In genomic region chr5:111007136-111007500, GRCm38 (mm10) we compare ENCODE assay signal across 13 mouse cellular contexts.
A peak's percentile ranks its signal among the peaks of the same experiment; 100 is the strongest.
DNase-seq lines count a peak whose midpoint lies in the region; ATAC-seq and TF ChIP-seq lines count a peak whose summit lies in the region.
"Had no signal": no experiment of that assay in that cellular context is flagged by ENCODE, and none has a peak within 500 bp of the region (broad histone marks: within the 10 kb centered on the region; RNA-seq: fewer than 3 reads in every experiment).

No protein-coding gene starts in this region.

- peak overlapping the region; percentile 17 for H3K27ac ChIP-seq in heart, embryonic 15.5 days
- H3K27ac ChIP-seq in CH12.LX (ENCODE audit: insufficient read depth, low read depth): no peak overlapping the region
- H3K27ac ChIP-seq in forebrain, postnatal 0 days (ENCODE audit: low read depth, low read length): peak overlapping the region; percentile 31
- no peak overlapping the region for H3K27ac ChIP-seq in thymus, adult 2 months (ENCODE audit: control insufficient read depth, insufficient read depth, low read length)
- H3K27ac ChIP-seq: liver, embryonic 13.5 days had no signal

- no peak for TF ChIP-seq POLR2A in CH12.LX (IDR thresholded peaks at IDR 0.05; ENCODE audit: low read depth, low read length)
- TF ChIP-seq POLR2A in thymus, adult 2 months (IDR thresholded peaks at IDR 0.05; ENCODE audit: control insufficient read depth, extremely low read depth, insufficient read depth, low read length, poor library complexity): no peak

- no peaks in the 10 kb centered on the region for H3K79me2 ChIP-seq in CH12.LX (replicated peaks; ENCODE audit: control insufficient read depth, extremely low read depth, insufficient read depth, poor library complexity, severe bottlenecking)

- H3K36me3 ChIP-seq in heart, embryonic 15.5 days: no peaks in the 10 kb centered on the region
- no peaks in the 10 kb centered on the region for H3K36me3 ChIP-seq in CH12.LX (replicated peaks in 1 of 2; ENCODE audit: control insufficient read depth in 1 of 2, insufficient read depth in 1 of 2, low read length in 1 of 2)
- no peaks in the 10 kb centered on the region for H3K36me3 ChIP-seq in forebrain, postnatal 0 days (ENCODE audit: insufficient read depth)
- no peaks in the 10 kb centered on the region for H3K36me3 ChIP-seq in thymus, adult 2 months (ENCODE audit: control insufficient read depth, insufficient read depth, low read length)
- H3K36me3 ChIP-seq: liver, embryonic 13.5 days had no signal

- 51% methylated on average over 7 of the region's 7 CpGs for WGBS in heart, embryonic 15.5 days
- WGBS in forebrain, postnatal 0 days: 54% methylated on average over 7 of the region's 7 CpGs
- 96% methylated on average over 7 of the region's 7 CpGs for WGBS in thymus, adult 2 months

- H3K4me3 ChIP-seq in heart, embryonic 15.5 days: no peak overlapping the region
- no peak overlapping the region for H3K4me3 ChIP-seq in CH12.LX (replicated peaks in 1 of 3; ENCODE audit: low read depth in 2 of 3, low read length in 2 of 3, poor library complexity in 1 of 3)
- no peak overlapping the region for H3K4me3 ChIP-seq in forebrain, postnatal 0 days (ENCODE audit: low read depth, low read length)
- H3K4me3 ChIP-seq in thymus, adult 2 months (ENCODE audit: control insufficient read depth, insufficient read depth, low read length): no peak overlapping the region
- H3K4me3 ChIP-seq: erythroblast, embryonic 14.5 days; liver, embryonic 13.5 days had no signal

- no peaks in the 10 kb centered on the region for H3K27me3 ChIP-seq in heart, embryonic 15.5 days
- no peaks in the 10 kb centered on the region for H3K27me3 ChIP-seq in CH12.LX (replicated peaks)
- H3K27me3 ChIP-seq in forebrain, postnatal 0 days (ENCODE audit: insufficient read depth, low read length): no peaks in the 10 kb centered on the region
- no peaks in the 10 kb centered on the region for H3K27me3 ChIP-seq in thymus, adult 2 months (ENCODE audit: control insufficient read depth, insufficient read depth, low read length)
- H3K27me3 ChIP-seq: liver, embryonic 13.5 days had no signal

- no peak for TF ChIP-seq RAD21 in CH12.LX (IDR thresholded peaks at IDR 0.05; ENCODE audit: low read depth, low read length)

- no peaks in the 10 kb centered on the region for H3K9me3 ChIP-seq in heart, embryonic 15.5 days (replicated peaks)
- peaks cover 4% of the 10 kb centered on the region for H3K9me3 ChIP-seq in CH12.LX (replicated peaks; ENCODE audit: low read length)
- no peaks in the 10 kb centered on the region for H3K9me3 ChIP-seq in forebrain, postnatal 0 days (ENCODE audit: low read length)
- H3K9me3 ChIP-seq: liver, embryonic 13.5 days had no signal

- in situ Hi-C loops in CH12.LX (cut with MboI; ENCODE audit: low pct_ligation_motif_present, low pct_unique_long_range_greater_than_20kb, low sequenced_read_pairs): loop anchor here (10.0 to 25.0 kb wide), 2 partner anchors 205 to 258 kb away; no protein-coding TSS in a partner anchor

- no peak for ATAC-seq in heart, embryonic 15.5 days (replicated peaks; ENCODE audit: insufficient number of reproducible peaks, insufficient read depth, low FRiP score, low read depth)
- no peak for ATAC-seq in forebrain, postnatal 0 days

- H3K9ac ChIP-seq in heart, embryonic 15.5 days: no peak overlapping the region
- H3K9ac ChIP-seq in CH12.LX (ENCODE audit: insufficient read depth, low read depth): no peak overlapping the region
- 0 out of 2 replicates have a peak overlapping the region, but pooled peaks have one; percentile 18 for H3K9ac ChIP-seq in forebrain, postnatal 0 days
- H3K9ac ChIP-seq: liver, embryonic 13.5 days had no signal

- H3K4me1 ChIP-seq in heart, embryonic 15.5 days (replicated peaks): peaks cover 33% of the 10 kb centered on the region
- peaks cover 4 to 22% of the 10 kb centered on the region in 2 experiments; a peak in 3 of 4 replicates for H3K4me1 ChIP-seq in CH12.LX (ENCODE audit: control insufficient read depth in 1 of 2, insufficient read depth in 2 of 2)
- H3K4me1 ChIP-seq in forebrain, postnatal 0 days (ENCODE audit: insufficient read depth): peaks cover 23% of the 10 kb centered on the region
- H3K4me1 ChIP-seq in thymus, adult 2 months (replicated peaks; ENCODE audit: control insufficient read depth, insufficient read depth, low read length): no peaks in the 10 kb centered on the region
- H3K4me1 ChIP-seq: liver, embryonic 13.5 days had no signal

- no peak overlapping the region for H3K4me2 ChIP-seq in heart, embryonic 15.5 days
- H3K4me2 ChIP-seq in CH12.LX (ENCODE audit: insufficient read depth, low read depth, poor library complexity, severe bottlenecking): peak overlapping the region; percentile 38; the same call in 1 of the 2 replicates
- no peak overlapping the region for H3K4me2 ChIP-seq in forebrain, postnatal 0 days (ENCODE audit: low read depth)
- H3K4me2 ChIP-seq: liver, embryonic 13.5 days had no signal

- TF ChIP-seq CTCF in CH12.LX (conservative IDR thresholded peaks at IDR 0.05 in 1 of 2, IDR thresholded peaks at IDR 0.05 in 1 of 2; ENCODE audit: low read depth in 2 of 2, low read length in 2 of 2): no peak
- no peak for TF ChIP-seq CTCF in forebrain, postnatal 0 days (IDR thresholded peaks at IDR 0.05; ENCODE audit: low read depth)
- TF ChIP-seq CTCF in thymus, adult 2 months (IDR thresholded peaks at IDR 0.05; ENCODE audit: borderline replicate concordance, control insufficient read depth, extremely low read depth, insufficient read depth, low read length, poor library complexity): no peak

- no peak for DNase-seq in heart, postnatal 36 days
- DNase-seq in 3T3-L1 (ENCODE audit: low read depth, low spot score): peak; percentile 26
- DNase-seq in CH12.LX (ENCODE audit: extremely low read depth): no peak
- DNase-seq in forebrain, postnatal 0 days: no peak
- DNase-seq in thymus, postnatal 0 days (ENCODE audit: low spot score): no peak
- no peak for DNase-seq in thymus, adult 2 months
- DNase-seq: adrenal gland, postnatal 10 days; gastrocnemius, postnatal 10 days; kidney, adult 8-10 months; liver, embryonic 13.5 days; lung, postnatal 36 days had no signal

- dilution Hi-C loops in CH12.LX (cut with MboI; ENCODE audit: extremely low pct_ligation_motif_present, extremely low pct_unique_long_range_greater_than_20kb, low sequenced_read_pairs): no loop called here

- intact Hi-C loops in heart, postnatal 36 days (cut with DNase I): no loop called here

- TF ChIP-seq EP300 in CH12.LX (IDR thresholded peaks at IDR 0.05; ENCODE audit: low read length): no peak

TF ChIP-seq in CH12.LX, 34 proteins besides CTCF, POLR2A, EP300 and RAD21:
- no peak for TF ChIP-seq CHD1 (IDR thresholded peaks at IDR 0.05; ENCODE audit: low read depth, low read length)
- no peak for TF ChIP-seq MAZ (IDR thresholded peaks at IDR 0.05; ENCODE audit: low read depth, low read length)
- TF ChIP-seq JUN (IDR thresholded peaks at IDR 0.05; ENCODE audit: insufficient read depth, low read depth, low read length): no peak
- no peak for TF ChIP-seq PAX5 (IDR thresholded peaks at IDR 0.05; ENCODE audit: low read length)
- TF ChIP-seq SIN3A (IDR thresholded peaks at IDR 0.05; ENCODE audit: low read length): no peak
- no peak for TF ChIP-seq JUND (conservative IDR thresholded peaks at IDR 0.05; ENCODE audit: low read depth, low read length)
- no peak for TF ChIP-seq TBP (conservative IDR thresholded peaks at IDR 0.05; ENCODE audit: low read depth, low read length)
- TF ChIP-seq ETS1 (conservative IDR thresholded peaks at IDR 0.05; ENCODE audit: low read depth, low read length): no peak
- no peak for TF ChIP-seq USF2 (conservative IDR thresholded peaks at IDR 0.05; ENCODE audit: low read depth, low read length)
- no peak for TF ChIP-seq RCOR1 (conservative IDR thresholded peaks at IDR 0.05; ENCODE audit: low read depth, low read length)
- no peak for TF ChIP-seq MAFK (IDR thresholded peaks at IDR 0.05; ENCODE audit: insufficient replicate concordance, low read length)
- TF ChIP-seq ZC3H11A (IDR thresholded peaks at IDR 0.05; ENCODE audit: low read depth, low read length): no peak
- TF ChIP-seq NRF1 (IDR thresholded peaks at IDR 0.05; ENCODE audit: low read depth, low read length): no peak
- TF ChIP-seq ZMIZ1 (IDR thresholded peaks at IDR 0.05; ENCODE audit: low read depth, low read length): no peak
- no peak for TF ChIP-seq TCF12 (IDR thresholded peaks at IDR 0.05; ENCODE audit: low read depth, low read length)
- TF ChIP-seq USF1 (IDR thresholded peaks at IDR 0.05; ENCODE audit: low read depth, low read length): no peak
- TF ChIP-seq HCFC1 (IDR thresholded peaks at IDR 0.05; ENCODE audit: low read depth, low read length): no peak
- TF ChIP-seq KAT2A (IDR thresholded peaks at IDR 0.05; ENCODE audit: insufficient replicate concordance, low read length): no peak

Comparison
In these comparisons a context has a peak if more than half of its experiments do, and no peak if none do; other contexts are left out.
1. H3K27ac ChIP-seq: peak in heart, embryonic 15.5 days (single experiment) and forebrain, postnatal 0 days (single experiment); none in CH12.LX (single experiment) and thymus, adult 2 months (single experiment).